Mouse (Mus musculus): ENCODE data around the gene Nrd1. TPM values are rescaled to one million over a fixed set of nuclear protein-coding genes. Genes with fewer than 3 reads are reported as not detected.

Gene Nrd1
- total RNA-seq, 2 experiments from 2014 or later: 155 to 157 TPM

GRCm38 (mm10) chr4:109019301-109019700 is 18.8 kb downstream of the Nrd1 start:
- intact Hi-C loops (cut with DNase I): no loop called here
- no peak for DNase-seq (ENCODE audit: extremely low spot score in 1 of 2, low spot score in 2 of 2)

GRCm38 (mm10) chr4:109021976-109022375 is 21.5 kb downstream of the Nrd1 start:
- DNase-seq (ENCODE audit: extremely low spot score in 1 of 2, low spot score in 2 of 2): no peak
- intact Hi-C loops (cut with DNase I): no loop called here

- no peak for DNase-seq (ENCODE audit: extremely low spot score in 1 of 2, low spot score in 2 of 2)
- intact Hi-C loops (cut with DNase I): no loop called here
Observed at GRCm38 (mm10) chr4:109025061-109025460, 24.6 kb downstream of the Nrd1 start.

- intact Hi-C loops (cut with DNase I): no loop called here
- DNase-seq (ENCODE audit: extremely low spot score in 1 of 2, low spot score in 2 of 2): no peak
Observed at GRCm38 (mm10) chr4:109026543-109026942, 26.1 kb downstream of the Nrd1 start.

- intact Hi-C loops (cut with DNase I): no loop called here
- DNase-seq (ENCODE audit: extremely low spot score in 1 of 2, low spot score in 2 of 2): no peak
Observed at GRCm38 (mm10) chr4:109029857-109030256, 29.4 kb downstream of the Nrd1 start.

- intact Hi-C loops (cut with DNase I): no loop called here
- DNase-seq (ENCODE audit: extremely low spot score in 1 of 2, low spot score in 2 of 2): no peak
Observed at GRCm38 (mm10) chr4:109030266-109030665, 29.8 kb downstream of the Nrd1 start.

GRCm38 (mm10) chr4:109036327-109036726 is 35.9 kb downstream of the Nrd1 start:
- peak in 1 of 2 experiments; percentile 59 for DNase-seq (ENCODE audit: extremely low spot score in 1 of 2, low spot score in 2 of 2)
- intact Hi-C loops (cut with DNase I): no loop called here

- intact Hi-C loops (cut with DNase I): no loop called here
- no peak for DNase-seq (ENCODE audit: extremely low spot score in 1 of 2, low spot score in 2 of 2)
Observed at GRCm38 (mm10) chr4:109042739-109043138, 42.3 kb downstream of the Nrd1 start.

- DNase-seq (ENCODE audit: extremely low spot score in 1 of 2, low spot score in 2 of 2): no peak
- intact Hi-C loops (cut with DNase I): no loop called here
Observed at GRCm38 (mm10) chr4:109043294-109043693, 42.8 kb downstream of the Nrd1 start.

GRCm38 (mm10) chr4:109043756-109044155 is 43.3 kb downstream of the Nrd1 start:
- no peak for DNase-seq (ENCODE audit: extremely low spot score in 1 of 2, low spot score in 2 of 2)
- intact Hi-C loops (cut with DNase I): no loop called here

- intact Hi-C loops (cut with DNase I): loop anchor here (5.0 kb wide), 1 partner anchor 181 kb away; no protein-coding TSS in a partner anchor
Observed at GRCm38 (mm10) chr4:109048258-109048657, 47.8 kb downstream of the Nrd1 start.

GRCm38 (mm10) chr4:109052282-109052681 is 51.8 kb downstream of the Nrd1 start:
- intact Hi-C loops (cut with DNase I): loop anchor here (10.0 kb wide), 1 partner anchor 103 kb away; no protein-coding TSS in a partner anchor
- no peak for DNase-seq (ENCODE audit: extremely low spot score in 1 of 2, low spot score in 2 of 2)

More at GRCm38 (mm10) chr4:109048258-109048657, 47.8 kb downstream of the Nrd1 start:
- DNase-seq (ENCODE audit: extremely low spot score in 1 of 2, low spot score in 2 of 2): no peak

GRCm38 (mm10) chr4:109054003-109054402 is 53.5 kb downstream of the Nrd1 start:
- no peak for DNase-seq (ENCODE audit: extremely low spot score in 1 of 2, low spot score in 2 of 2)
- intact Hi-C loops (cut with DNase I): loop anchor here (10.0 kb wide), 1 partner anchor 101 kb away; no protein-coding TSS in a partner anchor

GRCm38 (mm10) chr4:109056351-109056750 is 55.9 kb downstream of the Nrd1 start:
- no peak for DNase-seq (ENCODE audit: extremely low spot score in 1 of 2, low spot score in 2 of 2)
- intact Hi-C loops (cut with DNase I): loop anchor here (10.0 kb wide), 1 partner anchor 98 kb away; no protein-coding TSS in a partner anchor

- intact Hi-C loops (cut with DNase I): loop anchor here (10.0 kb wide), 1 partner anchor 97 kb away; no protein-coding TSS in a partner anchor
Observed at GRCm38 (mm10) chr4:109057640-109058039, 57.2 kb downstream of the Nrd1 start.

GRCm38 (mm10) chr4:109059255-109059821 is 58.9 kb downstream of the Nrd1 start:
- DNase-seq (ENCODE audit: extremely low spot score in 1 of 2, low spot score in 2 of 2): no peak
- intact Hi-C loops (cut with DNase I): loop anchor here (10.0 kb wide), 1 partner anchor 95 kb away; no protein-coding TSS in a partner anchor

More at GRCm38 (mm10) chr4:109057640-109058039, 57.2 kb downstream of the Nrd1 start:
- no peak for DNase-seq (ENCODE audit: extremely low spot score in 1 of 2, low spot score in 2 of 2)

- DNase-seq (ENCODE audit: extremely low spot score in 1 of 2, low spot score in 2 of 2): no peak
Observed at GRCm38 (mm10) chr4:109064941-109065340, 64.5 kb downstream of the Nrd1 start.

GRCm38 (mm10) chr4:109065714-109066113 is 65.3 kb downstream of the Nrd1 start:
- intact Hi-C loops (cut with DNase I): no loop called here
- DNase-seq (ENCODE audit: extremely low spot score in 1 of 2, low spot score in 2 of 2): no peak

More at GRCm38 (mm10) chr4:109064941-109065340, 64.5 kb downstream of the Nrd1 start:
- intact Hi-C loops (cut with DNase I): no loop called here

GRCm38 (mm10) chr4:109072891-109073290 is 72.4 kb downstream of the Nrd1 start:
- no peak for DNase-seq (ENCODE audit: extremely low spot score in 1 of 2, low spot score in 2 of 2)
- intact Hi-C loops (cut with DNase I): no loop called here

GRCm38 (mm10) chr4:109073296-109073695 is 72.8 kb downstream of the Nrd1 start:
- intact Hi-C loops (cut with DNase I): no loop called here

GRCm38 (mm10) chr4:109078941-109079340 is 78.5 kb downstream of the Nrd1 start:
- intact Hi-C loops (cut with DNase I): no loop called here
- DNase-seq (ENCODE audit: extremely low spot score in 1 of 2, low spot score in 2 of 2): no peak

More at GRCm38 (mm10) chr4:109073296-109073695, 72.8 kb downstream of the Nrd1 start:
- DNase-seq (ENCODE audit: extremely low spot score in 1 of 2, low spot score in 2 of 2): no peak

All from left cerebral cortex, postnatal 10 days (tissue).